Mouse (Mus musculus) thymus, adult 2 months (tissue): ENCODE measurements around the gene Atxn2l.

ENCODE experiments used
- CTCF ChIP-seq: fragments of 200-500 bp; IDR thresholded peaks from 2 replicates; pipeline ENCODE4 v1.5.1; 2012; ENCODE audit warnings: mild to moderate bottlenecking, control low read depth, low read length, moderate library complexity, borderline replicate concordance; ENCODE audit not compliant: control insufficient read depth, poor library complexity, insufficient read depth; ENCODE audit errors: extremely low read depth
- POLR2A ChIP-seq: fragments of 200-500 bp; IDR thresholded peaks from 2 replicates; pipeline ENCODE4 v1.6.1; 2012; ENCODE audit warnings: mild to moderate bottlenecking, low read length, control low read depth, moderate library complexity; ENCODE audit not compliant: control insufficient read depth, poor library complexity, insufficient read depth; ENCODE audit errors: extremely low read depth

- TF ChIP-seq CTCF (no peak), POLR2A (peak; percentile 62; the same call in 1 of the 2 replicates)
These were observed 1.1 kb downstream of the Atxn2l start for GRCm38 (mm10) chr7:126502023-126502741.
